Mouse (Mus musculus): ENCODE results near the gene Sav1. TPM values are rescaled to one million over a fixed set of nuclear protein-coding genes. Genes with fewer than 3 reads are reported as not detected.

Sav1 gene
- polyA plus RNA-seq (2012; rRNA removed), result 19.7 and 24.4 TPM in 2 replicates

DNA sequence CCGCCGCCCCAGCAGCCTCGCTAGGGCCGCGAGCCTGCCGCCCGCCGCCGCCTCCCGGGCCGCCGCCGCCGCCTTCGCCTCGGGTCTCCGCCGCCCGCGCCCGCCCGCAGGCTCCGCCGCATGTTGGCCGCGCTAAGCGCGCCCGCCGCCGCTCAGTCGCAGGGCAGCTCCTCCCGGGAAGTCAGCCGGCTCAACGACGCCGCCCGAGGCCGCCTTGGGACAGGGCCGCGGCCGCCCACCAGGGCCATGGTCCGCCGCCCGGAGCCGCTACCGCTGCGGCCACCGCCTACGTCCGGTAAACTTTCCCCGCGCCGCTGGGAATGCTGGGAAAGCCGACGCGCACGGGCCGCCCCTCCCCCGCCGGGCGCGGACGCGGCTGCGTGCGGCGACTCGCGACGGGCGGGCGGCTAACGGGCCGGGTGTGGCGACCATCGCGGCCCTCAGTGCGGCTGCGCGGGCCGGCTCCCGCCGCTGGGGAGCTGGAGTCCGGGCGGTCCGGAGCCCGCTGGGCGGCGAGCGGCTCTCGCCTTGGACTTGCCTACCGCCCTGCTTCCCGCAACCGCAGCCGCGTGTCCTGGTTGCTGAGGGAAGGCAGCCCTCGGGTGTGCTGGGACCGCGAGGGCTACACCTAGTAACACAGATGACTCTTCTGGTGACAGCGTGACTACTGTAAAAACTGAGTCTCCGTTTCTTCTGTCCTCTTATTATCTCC lies at the start of gene Sav1:
Gene Sav1, minus strand, starts transcription at position 217 of the 712 bp plus-strand sequence.
- DNase-seq (ENCODE audit: low read depth), result no peak

DNA sequence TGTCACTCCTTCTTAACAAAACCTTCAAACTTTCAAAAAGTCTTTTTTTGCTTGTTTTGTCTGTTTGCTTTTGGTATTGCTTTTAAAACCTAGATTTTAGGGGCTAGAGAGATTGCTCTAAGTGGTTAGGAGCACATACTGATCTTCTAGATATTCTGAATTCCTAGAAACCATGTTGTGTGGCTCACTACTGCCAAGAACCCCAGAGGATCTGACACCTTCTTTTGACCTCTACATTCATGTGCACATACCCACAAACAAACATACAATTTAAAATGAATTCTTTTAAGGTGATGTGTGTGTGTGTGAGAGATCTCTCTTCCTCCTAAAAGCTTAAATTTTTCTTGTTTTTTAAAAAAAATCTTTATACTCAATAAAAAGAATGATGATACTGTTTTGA lies 39.4 kb upstream of the Sav1 start:
- no peak for DNase-seq (ENCODE audit: low read depth)

DNA sequence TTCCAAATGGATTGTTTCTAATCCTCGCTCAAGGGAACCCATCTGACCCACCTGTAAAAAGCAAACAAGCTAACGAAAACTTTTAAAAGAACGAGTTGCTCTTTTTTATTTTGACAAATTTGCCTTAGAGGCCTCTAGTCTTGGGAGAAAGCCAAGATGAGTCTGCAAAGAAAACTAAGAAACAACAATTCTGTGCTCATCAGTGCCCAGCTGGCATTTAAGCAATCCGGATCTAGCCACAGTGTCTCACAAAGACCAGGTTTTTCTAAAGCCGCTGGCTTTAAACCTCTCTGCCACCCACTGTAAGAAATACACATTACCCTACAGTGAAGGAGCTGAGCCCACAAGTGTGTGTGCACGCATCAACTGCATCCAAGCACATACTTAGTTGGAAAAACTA lies 38.6 kb upstream of the Sav1 start:
- no peak for DNase-seq (ENCODE audit: low read depth)

DNA sequence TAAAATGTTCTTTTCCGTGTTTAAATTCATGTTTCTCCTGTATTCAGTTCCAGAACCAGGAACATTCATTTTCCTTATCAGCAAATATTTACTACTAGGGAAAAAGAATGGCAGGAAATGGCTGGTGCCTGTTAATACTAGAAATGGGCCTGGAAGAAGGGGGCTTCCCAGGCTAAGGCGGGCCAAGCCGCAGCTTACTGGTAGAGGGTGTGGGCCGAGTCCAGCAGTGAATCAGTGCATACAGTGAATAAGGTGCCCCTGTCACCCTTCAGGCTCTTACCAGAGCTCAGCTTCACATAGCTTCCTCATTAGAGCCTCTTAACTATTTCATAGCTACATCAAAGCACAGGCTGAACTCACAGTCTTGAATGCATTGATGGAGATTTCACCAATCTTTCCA lies 36.8 kb upstream of the Sav1 start:
- DNase-seq (ENCODE audit: low read depth), result no peak

DNA sequence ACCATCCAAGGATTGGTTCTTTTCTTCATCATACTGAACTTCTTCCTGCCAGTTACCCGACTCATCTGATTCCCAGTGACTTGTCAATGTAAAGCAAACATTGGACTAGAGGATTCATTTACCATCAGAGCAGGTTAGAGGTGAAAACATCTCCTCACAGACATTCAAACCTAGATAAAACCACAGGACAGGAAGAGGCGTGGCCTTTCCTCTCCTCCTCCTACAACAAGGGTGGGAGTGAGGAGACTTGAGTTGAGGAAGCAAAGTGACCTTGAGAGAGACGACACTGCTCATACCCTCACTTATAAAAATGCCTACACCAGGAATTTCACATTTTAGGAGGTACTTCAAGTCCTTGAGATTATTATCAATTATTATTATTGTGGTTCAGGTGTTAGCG lies 31.4 kb upstream of the Sav1 start:
- no peak for DNase-seq (ENCODE audit: low read depth)

DNA sequence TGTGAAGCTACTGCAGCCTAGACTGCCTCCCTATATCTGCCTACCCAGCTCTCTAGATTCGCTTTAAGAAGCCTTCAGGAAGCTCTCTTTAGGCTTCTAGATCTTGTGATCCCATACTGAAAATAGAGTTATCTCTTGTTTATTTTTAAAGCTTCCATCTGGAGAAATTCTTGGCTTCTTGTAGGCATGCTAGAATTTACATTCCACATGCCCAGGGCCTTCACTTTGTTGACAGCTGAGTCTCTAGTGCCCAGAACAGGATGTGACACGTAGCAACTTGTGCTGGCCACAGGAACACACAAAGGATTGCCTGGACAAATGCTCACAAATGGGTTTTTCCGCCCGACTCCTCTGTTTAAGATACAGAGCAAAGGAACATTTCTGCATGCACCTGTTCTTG lies 29.1 kb upstream of the Sav1 start:
- DNase-seq (ENCODE audit: low read depth), result no peak

DNA sequence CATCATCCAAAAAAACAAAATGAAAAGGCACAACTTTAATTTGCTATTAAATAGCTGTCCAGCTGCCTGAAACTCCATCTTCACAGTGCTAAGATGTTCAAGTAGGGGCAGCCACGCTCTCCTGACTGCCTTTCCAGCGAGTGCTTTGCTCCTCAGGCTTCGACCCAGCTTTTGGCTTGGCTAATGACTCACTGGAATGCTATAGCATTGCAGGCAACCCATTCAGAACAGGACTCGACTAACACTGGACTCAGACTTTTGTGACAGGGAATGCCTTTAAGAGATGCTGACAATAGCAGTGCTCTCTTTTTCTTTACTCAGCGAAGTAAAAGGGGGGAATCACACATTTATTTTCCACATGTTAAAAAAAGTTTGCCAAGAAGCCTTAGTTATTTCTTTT lies 24.9 kb upstream of the Sav1 start:
- DNase-seq (ENCODE audit: low read depth), result no peak

DNA sequence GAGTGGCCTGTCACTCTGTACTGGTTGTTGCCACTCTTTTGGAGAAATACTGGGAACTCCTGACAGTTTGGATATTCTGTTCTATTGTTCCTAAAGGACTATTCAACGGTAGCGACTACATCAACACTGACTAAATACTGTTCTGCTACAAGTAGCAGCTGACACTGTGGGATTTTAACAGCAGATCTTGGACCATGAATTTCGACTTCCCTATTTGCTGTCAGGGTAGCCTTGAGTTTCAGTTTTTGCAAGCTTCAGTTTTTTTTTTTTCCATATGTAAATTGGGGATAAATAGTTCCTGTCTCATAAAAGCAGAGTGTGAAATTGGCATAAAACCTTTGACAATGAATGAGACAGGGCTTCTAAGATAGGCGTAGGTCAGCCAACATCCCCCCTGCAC lies 23.6 kb upstream of the Sav1 start:
- no peak for DNase-seq (ENCODE audit: low read depth)

DNA sequence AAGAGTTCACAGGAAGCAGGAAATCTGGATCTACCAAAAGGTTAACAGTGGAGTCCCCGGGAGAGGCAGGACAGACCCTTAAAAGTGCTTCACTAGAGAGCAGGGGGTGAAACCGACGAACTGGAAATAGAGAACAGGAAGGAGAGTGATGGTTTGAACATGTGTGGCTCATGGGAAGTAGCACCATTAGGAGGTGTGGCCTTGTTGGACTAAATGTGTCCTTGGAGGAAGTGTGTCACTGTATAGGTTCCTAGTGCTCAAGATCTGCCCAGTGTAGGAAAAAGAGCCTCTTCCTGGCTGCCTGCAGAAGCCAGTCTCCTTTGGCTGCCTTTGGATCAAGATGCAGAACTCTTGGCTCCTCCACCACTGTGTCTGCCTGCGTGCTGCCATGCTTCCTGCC lies 18.3 kb upstream of the Sav1 start:
- DNase-seq (ENCODE audit: low read depth), result no peak

DNA sequence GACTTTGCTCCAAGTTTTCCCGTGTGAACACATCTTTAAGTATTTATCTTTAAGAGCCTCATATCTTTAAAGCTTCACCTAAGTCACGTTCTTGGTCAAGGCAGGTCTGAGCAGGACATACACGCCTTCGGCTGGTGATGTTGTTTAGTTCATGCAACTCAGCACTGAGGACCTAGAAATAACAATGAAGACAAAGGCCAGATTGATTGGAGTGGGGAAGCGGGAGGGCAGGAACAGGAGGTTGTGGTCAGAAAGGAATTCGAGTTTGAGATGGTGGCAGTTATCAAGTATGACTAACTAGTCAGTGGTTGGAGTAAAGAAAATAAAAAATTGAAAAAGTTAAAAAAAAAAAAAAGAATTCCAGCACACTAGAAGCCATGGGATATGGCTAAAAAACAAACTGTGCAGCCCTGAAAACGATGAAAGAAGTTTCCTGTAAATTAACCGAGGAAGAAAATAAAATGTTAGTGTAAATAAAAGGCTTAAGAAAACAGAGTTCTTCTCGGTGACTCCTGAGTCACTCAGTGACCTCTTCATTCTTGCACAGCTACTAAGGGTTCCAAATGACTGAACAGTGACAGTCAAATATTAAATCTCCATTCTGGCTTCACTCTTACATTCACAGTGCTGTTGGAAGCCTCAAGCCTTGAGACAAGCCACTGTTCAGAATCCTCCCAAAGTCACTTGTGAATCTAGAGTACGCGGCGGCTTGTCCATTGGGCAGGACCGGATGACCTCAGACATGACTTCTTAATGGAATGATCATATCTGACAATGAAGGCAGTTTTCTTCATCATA lies 11.6 kb upstream of the Sav1 start:
- no peak for DNase-seq (ENCODE audit: low read depth)

DNA sequence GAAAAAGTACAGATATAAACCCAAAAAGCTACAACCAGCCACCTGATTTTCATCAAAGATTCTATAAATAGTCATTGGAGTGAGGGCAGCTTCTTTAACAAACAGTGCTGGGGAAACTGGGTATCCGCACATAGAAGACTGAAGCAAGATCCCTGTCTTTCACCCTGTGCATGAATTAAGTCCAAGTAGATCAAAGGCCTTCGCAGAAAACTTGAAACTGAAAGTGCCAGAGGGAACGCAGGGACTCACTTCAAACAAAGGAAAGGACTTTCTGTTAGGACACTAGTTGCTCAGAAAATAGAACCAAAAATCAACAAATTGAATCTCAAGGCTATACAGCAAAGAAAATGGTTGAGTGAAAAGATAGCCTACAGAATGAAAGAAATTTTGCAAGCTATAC lies 8.6 kb upstream of the Sav1 start:
- DNase-seq (ENCODE audit: low read depth), result no peak

DNA sequence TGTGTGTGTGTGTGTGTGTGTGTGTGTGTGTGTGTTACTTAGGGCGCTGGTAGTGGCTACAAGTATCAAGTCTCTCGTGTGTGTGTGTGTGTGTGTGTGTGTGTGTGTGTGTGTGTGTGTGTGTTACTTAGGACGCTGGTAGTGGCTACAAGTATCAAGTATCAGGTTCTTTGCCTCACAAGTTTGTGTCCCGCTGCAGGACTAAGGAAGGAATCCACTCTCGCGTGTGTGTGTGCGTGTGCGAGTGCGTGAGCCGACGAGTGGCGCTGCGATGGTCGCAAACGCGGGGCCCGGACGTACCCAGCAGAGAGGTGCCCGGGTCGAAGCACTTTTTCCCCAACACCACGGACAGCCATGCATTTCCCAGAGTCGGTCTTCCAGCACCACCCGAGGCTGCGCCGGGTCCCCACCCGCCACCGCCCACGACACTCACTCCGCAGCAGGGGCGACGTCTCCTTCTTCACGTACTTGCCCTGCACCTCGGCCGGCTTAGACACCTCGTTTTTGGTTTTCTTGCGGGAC lies 500 bp downstream of the Sav1 start:
- no peak for DNase-seq (ENCODE audit: low read depth)

DNA sequence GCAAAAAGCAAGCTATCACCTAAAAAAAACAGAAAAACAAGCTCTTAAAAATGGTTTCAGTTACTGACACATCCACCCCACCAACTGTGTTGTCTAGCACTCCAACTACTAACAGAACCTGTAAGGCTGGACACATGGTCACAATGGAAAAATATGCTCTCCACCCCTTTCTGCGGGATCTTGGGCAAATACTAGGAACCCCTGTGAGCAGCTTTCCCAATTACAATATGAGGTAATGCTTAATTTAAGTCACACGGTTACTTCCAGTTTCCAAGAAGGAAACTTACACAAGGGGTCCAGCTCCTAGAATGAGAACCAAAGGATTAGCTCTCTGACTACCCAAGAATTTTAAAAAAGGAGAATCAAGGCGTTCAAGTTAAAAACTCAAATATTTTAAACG lies 1.3 kb downstream of the Sav1 start:
- no peak for DNase-seq (ENCODE audit: low read depth)

DNA sequence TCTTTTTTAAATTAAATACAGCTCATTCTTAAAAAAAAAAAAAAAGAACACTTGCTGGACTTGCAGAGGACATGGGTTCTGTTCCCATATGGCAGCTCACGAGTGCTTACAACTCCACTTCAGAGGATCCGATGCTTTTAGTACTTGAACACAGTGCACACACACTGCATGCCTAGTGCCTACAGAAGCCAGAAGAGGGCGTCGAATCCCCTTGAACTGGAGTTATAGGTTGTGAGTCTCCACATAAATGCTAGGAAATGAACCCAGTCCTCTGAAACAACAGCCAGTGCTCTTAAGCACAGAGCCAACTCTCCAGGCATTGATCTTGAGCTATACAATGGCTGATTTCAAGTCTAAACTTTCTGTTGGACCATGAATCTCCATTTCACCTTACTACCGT lies 3.9 kb downstream of the Sav1 start:
- no peak for DNase-seq (ENCODE audit: low read depth)

DNA sequence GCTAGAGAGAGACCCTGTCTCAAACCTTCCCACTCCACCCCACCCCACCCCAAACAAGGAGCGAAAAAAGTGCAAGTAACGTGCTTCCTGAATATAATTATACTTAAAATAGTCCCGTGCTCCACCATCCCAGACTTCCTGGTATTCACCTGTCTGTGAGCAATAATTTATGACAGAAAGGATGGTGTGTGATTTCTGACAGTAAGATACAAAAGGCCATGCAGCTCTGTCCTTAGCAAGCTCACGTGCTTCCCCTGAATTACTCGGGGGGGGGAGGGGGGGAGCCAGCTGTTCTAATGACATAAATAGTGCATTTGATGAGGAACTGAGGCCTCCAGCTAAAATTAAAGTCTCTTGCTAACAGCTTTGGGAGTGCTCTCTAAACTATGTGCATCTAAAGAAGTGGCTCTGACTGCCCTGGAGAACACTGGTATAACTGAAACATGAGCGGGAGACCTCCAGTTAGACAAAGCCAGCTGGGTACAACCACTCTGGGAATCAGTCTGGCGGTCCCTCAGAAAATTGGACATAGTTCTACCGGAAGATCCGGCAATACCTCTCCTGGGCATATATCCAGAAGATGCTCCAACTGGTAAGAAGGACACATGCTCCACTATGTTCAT lies 9.3 kb downstream of the Sav1 start:
- DNase-seq (ENCODE audit: low read depth), result no peak

DNA sequence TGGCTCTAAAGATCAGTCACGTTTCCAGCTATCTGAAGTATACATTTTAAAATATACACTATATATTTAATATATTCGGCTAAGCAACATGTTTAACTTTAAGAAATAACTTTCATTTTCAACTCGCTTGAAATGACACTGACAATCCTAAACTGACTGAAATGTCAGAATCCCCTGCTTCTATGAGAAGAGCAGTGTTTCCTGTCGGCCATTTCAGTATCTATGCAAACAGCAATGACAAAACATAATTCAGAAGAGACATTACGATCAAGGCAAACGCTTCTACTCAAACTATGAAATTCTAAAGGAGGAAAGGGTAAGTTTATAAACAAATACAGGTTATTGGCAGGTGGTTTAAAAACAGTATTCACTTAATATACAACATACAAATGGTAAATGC lies 10.1 kb downstream of the Sav1 start:
- no peak for DNase-seq (ENCODE audit: low read depth)

DNA sequence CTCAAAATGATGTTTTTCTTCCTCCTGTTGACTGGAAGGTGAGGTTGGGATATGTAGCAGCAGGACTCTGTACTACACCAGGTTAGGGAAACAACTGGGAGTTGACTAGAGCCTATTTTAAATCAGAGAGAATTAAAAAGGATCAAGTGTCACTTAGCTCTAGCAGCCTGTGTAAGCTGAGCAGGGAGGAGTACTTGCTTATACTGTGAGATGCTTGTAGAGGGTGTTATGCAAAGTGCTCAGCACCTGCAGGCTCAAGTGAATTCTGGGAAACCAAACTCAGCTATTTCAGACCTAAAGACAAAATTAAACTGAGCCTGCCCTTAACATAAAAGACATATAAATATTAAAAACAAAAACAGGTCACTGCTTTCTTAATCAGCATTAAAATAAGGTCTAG lies 13.1 kb downstream of the Sav1 start:
- no peak for DNase-seq (ENCODE audit: low read depth)

DNA sequence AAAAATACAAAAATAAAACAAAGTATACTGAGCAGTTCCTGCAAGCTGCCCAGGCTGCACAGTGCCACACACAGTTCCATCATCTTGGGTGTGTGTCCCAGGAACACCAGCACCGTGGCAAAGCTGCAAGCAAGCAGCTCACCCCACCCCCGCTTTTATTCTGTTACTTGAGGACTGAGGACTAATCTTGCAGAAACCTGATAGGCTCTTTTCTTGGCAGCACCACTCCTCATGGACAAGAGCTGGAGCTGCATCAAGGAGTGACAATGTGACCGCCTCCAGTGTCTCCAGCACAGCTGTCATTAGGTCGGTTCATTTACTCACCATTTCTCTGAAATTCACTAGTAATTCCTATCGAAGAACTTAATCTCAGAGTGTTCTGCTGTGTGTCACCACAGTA lies 18.6 kb downstream of the Sav1 start:
- DNase-seq (ENCODE audit: low read depth), result no peak

DNA sequence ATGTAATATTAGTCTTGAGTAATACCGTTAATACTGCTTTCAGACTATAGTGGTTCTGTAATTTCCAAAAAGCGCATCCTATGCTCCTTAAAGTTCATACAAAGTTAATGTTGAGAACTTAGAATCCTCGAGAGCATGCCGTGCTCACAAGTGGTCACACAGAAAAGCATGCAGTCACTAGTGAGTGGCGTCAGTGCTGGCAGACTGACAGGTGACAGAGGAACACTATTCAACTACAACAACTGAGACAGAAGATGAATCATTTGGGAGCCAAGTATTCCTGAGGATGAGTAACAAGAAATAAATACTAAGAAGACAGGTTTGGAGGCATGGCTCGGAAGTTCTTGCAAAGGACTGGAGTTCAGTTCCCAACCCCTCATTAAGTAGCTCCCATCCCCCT lies 19.7 kb downstream of the Sav1 start:
- DNase-seq (ENCODE audit: low read depth), result no peak

DNA sequence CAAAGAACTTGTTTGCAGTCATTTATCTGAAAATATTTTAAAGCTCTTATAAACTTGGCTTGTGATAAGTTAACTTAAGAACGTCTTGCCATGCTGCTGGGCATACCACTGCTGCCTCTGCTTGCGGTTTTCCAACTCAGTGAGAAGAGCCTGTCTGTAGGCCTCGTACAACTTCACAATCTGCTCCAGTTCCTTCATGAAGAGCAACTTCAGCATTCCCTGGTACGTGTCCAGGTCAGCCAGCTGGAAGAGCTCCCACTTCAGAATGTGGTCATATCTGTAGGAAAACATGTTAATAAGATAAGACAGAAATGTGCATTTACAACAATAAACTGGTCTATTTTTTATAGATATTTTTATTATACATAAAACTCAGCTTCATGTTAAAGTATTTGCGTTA lies 20.7 kb downstream of the Sav1 start:
- no peak for DNase-seq (ENCODE audit: low read depth)

DNA sequence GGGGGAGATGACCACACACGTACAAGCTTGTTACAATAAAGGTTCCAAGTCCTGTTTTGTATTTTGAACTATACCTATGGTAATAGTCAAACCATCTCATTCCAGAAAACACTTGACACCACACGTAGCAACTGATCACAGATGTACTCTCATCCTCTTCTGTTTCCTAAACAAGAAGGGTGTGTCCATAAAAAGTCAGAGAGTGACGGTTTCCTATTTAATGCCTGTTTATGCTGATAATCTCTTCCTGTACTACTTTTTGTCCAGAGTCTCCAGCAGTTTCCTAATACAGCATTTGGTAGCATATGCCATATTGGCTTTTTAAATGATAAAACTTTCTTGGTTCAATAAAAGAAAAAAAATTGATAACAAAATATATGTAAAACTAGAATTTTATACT lies 21.2 kb downstream of the Sav1 start:
- DNase-seq (ENCODE audit: low read depth), result no peak

DNA sequence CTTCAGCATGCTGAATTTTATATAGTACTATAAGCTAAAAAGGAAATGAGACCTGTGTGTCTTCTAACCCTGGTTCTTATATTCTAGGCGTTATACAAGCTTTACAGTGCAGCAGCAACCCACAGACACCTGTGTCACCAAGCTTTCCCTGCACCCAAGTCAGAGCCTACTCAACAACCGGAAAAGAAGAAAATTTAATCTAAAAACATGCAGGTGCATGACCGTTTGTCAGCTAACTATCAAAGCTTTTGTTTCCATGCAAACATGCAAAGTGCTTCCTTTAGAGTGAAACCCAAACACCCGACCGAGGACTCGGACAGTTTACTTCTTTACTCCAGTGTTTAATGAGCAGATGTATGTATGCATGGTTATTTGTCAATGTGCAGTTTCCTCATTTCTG lies 23.7 kb downstream of the Sav1 start:
- DNase-seq (ENCODE audit: low read depth), result no peak

DNA sequence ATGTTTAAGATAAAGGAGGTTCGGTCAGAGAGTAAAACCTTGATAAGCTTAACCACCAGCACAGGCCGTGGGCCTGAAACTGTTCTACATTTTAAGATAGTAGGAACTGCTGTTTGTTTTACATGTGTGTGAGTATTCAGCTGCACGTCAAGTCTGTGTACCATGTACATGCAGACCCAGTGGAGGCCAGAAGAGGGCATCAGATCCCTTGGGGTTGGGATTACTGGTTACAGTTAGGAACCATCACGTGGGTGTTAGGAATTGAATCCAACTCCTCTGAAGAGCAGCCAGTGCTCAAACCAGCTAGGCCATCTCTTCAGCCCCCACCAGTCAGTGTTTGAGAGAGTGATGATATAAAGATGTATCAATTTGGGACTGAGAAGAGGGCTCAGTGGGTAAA lies 24.3 kb downstream of the Sav1 start:
- no peak for DNase-seq (ENCODE audit: low read depth)

All from gonadal fat pad, adult 2 months (tissue).